Mouse (Mus musculus) C2C12 (cell line): ENCODE results near the gene Dyrk1a.

Source experiments
- CEBPB ChIP-seq: IDR thresholded peaks from one replicate; pipeline ENCODE4 v1.6.1; 2011; ENCODE audit warnings: low read depth, mild to moderate bottlenecking, control low read depth, moderate library complexity
- CTCF ChIP-seq: IDR thresholded peaks from one replicate; pipeline ENCODE4 v1.5.1; 2011; ENCODE audit not compliant: control insufficient read depth, insufficient read depth, insufficient read length
- MAX ChIP-seq: IDR thresholded peaks from one replicate; pipeline ENCODE4 v1.6.1; 2011; ENCODE audit warnings: mild to moderate bottlenecking, control low read depth
- MYOD1 ChIP-seq: IDR thresholded peaks from one replicate; pipeline ENCODE4 v1.6.1; 2011; ENCODE audit warnings: low read depth; ENCODE audit not compliant: control insufficient read depth, insufficient read length
- MYOG ChIP-seq: IDR thresholded peaks from one replicate; pipeline ENCODE4 v1.6.1; 2011; ENCODE audit not compliant: control insufficient read depth, insufficient read length; ENCODE audit errors: extremely low read depth
- USF1 ChIP-seq: IDR thresholded peaks from one replicate; pipeline ENCODE4 v1.6.1; 2011; ENCODE audit warnings: low read depth, mild to moderate bottlenecking, control low read depth, moderate library complexity

DNA sequence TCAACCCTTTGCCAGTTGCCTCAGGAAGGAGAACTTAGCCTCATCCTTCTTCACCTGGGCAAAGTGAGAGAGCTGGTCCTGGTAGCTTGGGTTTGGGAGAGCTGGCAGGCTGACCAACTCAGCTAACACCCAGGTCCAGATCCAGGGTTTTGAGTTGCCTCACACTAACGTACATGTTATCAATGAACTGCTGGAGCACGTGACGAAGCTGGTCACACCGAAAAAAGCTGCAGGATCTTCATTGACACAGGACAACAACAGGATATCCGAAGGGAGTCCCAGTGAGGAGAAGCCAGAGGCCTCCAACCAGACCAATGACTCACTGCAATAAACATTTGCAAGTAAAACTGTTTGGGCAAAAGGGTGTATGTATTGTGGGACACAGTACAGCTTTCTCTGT lies 9.2 kb upstream of the Dyrk1a start:
- TF ChIP-seq CTCF: no peak
- TF ChIP-seq USF1: no peak
- no peak for TF ChIP-seq MAX
- TF ChIP-seq MYOG: no peak
- TF ChIP-seq CEBPB: no peak
- TF ChIP-seq MYOD1: no peak
